Mouse (Mus musculus) hindbrain, embryonic 11.5 days (tissue): ENCODE measurements around the gene Tmbim4. TPM values are rescaled to one million over a fixed set of nuclear protein-coding genes. Genes with fewer than 3 reads are reported as not detected.

Experiments
- ATAC-seq: fragments of 200-750 bp; cut with Nextera tagmentation; 2 replicates; pipeline ENCODE4 v1.8.0; 2017; ENCODE audit warnings: mild to moderate bottlenecking, moderate TSS enrichment, moderate library complexity; ENCODE audit not compliant: low FRiP score
- DNase-seq: peaks from one replicate; pipeline ENCODE4 v3.0.0-alpha.2; 2015; ENCODE audit warnings: low spot score
- H3K27ac ChIP-seq: fragments of 300-500 bp; sonication (generic); 2 replicates; pipeline ENCODE4 v1.5.1; 2014; ENCODE audit warnings: mild to moderate bottlenecking, low read depth, low read length
- H3K27me3 ChIP-seq: fragments of 300-500 bp; sonication (generic); 2 replicates; pipeline ENCODE4 v1.6.1; 2014; ENCODE audit warnings: mild to moderate bottlenecking, low read length, moderate library complexity, mixed read lengths; ENCODE audit not compliant: control insufficient read depth, insufficient read depth
- H3K36me3 ChIP-seq: fragments of 300-500 bp; sonication (generic); 2 replicates; pipeline ENCODE4 v1.6.1; 2014; ENCODE audit warnings: mild to moderate bottlenecking, low read length, moderate library complexity, mixed read lengths; ENCODE audit not compliant: control insufficient read depth, insufficient read depth
- H3K4me1 ChIP-seq: fragments of 300-500 bp; sonication (generic); replicated peaks from 2 replicates; pipeline ENCODE4 v1.6.1; 2014; ENCODE audit warnings: low read length, mixed read lengths; ENCODE audit not compliant: control insufficient read depth, insufficient read depth
- H3K4me2 ChIP-seq: fragments of 300-500 bp; sonication (generic); replicated peaks from 2 replicates; pipeline ENCODE4 v1.6.1; 2014; ENCODE audit warnings: mild to moderate bottlenecking, low read depth, low read length
- H3K4me3 ChIP-seq: fragments of 300-500 bp; sonication (generic); 2 replicates; pipeline ENCODE4 v1.5.1; 2014; ENCODE audit warnings: low read depth, low read length
- H3K9ac ChIP-seq: fragments of 300-500 bp; sonication (generic); 2 replicates; pipeline ENCODE4 v1.6.1; 2014; ENCODE audit warnings: low read depth, low read length
- H3K9me3 ChIP-seq: fragments of 300-500 bp; sonication (generic); 2 replicates; pipeline ENCODE4 v1.6.1; 2016; ENCODE audit warnings: low read length; ENCODE audit not compliant: control insufficient read depth
- WGBS: fragments of 180-500 bp; shearing (Covaris S2); extraction: QIAGEN DNeasy Blood & Tissue Kit; methylation state at CpG from one replicate; pipeline ENCODE4 v1.1.7; 2014; 5-methylcytosine and 5-hydroxymethylcytosine counted together
- polyA plus RNA-seq: library from polyadenylated mRNA; unstranded; fragments of >200 nt; fragmentation: Nextera tagmentation; extraction: Ambion mirVana; gene quantifications from 2 replicates; pipeline ENCODE4 v1.2.1, GENCODE M21; 2014

Tmbim4 gene
- polyA plus RNA-seq, 1 experiment from 2014 or later, result 94.4 TPM

DNA sequence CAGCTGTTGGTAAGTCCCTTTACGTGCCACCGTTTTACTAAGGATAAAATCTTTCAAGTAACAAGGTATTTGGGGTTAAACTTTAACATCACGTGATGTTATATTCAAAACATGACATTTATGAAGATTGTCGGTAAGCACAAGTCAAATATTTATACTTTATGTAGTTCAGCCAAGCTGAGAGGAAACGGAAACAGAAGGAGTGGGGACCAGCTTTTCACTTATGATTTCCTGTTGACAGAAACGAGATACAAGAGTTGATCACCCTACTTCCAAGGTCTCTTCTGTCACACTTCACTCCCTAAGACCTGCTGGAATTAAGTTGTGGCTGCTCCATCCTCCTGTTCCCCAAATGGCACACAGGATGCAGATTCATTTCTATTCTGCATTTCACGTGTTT is 19.4 kb downstream of the Tmbim4 start:
- Histone ChIP-seq H3K36me3 (no peaks in the 10 kb centered on the region), H3K4me2 (no peak overlapping the region), H3K27ac (no peak overlapping the region), H3K9me3 (no peaks in the 10 kb centered on the region), H3K27me3 (no peaks in the 10 kb centered on the region), H3K4me3 (no peak overlapping the region), H3K4me1 (no peaks in the 10 kb centered on the region), H3K9ac (no peak overlapping the region)
- DNase-seq (no peak), ATAC-seq (no peak)
- WGBS, result 91% methylated on average over 7 of the region's 7 CpGs

DNA sequence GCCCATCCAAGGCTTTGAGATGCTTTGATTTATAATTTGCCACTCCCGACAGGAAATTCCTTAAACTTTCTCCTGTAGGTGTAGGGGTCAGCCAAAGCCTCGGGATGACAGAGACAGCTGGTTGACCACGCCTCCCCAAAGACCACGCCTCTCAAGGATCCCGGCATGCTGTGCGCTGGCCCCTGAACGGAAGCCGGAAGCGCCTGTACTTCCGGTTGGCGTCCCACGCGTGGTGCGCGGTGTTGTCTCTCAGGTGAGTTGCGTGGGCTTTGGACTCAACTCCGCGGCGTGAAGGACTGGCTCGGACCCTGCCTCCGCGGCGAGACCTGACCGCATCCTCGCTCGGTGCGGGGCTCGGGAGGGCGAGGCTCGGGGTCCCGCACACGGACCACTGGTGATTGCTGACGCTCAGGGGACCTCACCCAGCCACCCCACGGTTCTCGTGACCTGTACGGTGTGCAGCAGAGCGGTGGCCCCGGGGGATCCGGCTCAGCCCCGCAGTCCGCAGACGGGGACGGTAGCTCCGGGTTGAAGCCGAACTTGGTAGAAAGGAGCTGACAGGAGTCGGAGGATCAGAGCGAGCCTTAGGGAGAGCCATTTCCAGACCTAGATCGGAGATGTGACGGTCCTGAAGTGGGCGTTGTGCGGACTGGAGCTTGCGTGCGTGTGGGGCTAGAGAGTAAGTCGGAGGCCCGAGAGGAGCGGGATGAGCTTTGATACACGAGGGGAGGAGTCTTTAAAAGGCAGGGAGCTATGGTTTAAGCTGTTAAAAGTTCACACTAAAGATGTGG is 25.7 kb downstream of the Tmbim4 start, which contains the start of gene Llph:
TSS of gene Llph (plus strand) at position 200 of the 791 bp plus-strand sequence.
- ATAC-seq, result peak; percentile 92
- Histone ChIP-seq H3K27me3 (no peaks in the 10 kb centered on the region), H3K9ac (peak within 1 kb of the TSS; percentile 85), H3K9me3 (no peaks in the 10 kb centered on the region), H3K4me2 (peak within 1 kb of the TSS; percentile 65), H3K4me3 (peak within 1 kb of the TSS; percentile 99), H3K27ac (no peak within 1 kb of the TSS), H3K4me1 (no peaks in the 10 kb centered on the region), H3K36me3 (0 out of 2 replicates have a peak, but pooled peaks cover 3% of the 10 kb centered on the region)
- WGBS, result under 1% methylated on average over 57 of the region's 57 CpGs
- DNase-seq, result peak; percentile 91

DNA sequence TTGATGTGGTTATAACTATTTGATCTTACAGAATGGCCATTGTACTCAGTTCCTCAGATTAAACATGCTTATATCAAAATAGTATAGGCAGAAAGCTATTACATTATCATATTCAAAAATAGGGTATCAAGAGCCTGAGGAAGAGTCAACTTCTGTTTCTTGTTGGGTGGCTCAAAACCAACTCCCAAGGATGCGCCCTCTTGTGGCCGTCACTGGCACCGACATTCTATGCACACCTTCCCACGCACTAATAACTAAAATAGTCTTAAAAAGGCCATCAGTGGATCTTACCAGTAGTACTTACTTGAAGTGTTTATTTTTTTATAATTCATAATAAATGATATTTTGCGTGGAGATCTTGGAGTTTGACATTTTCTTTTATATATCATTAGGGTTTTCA is 30.3 kb downstream of the Tmbim4 start:
- H3K4me3 ChIP-seq, result no peak overlapping the region
- no peak overlapping the region for H3K27ac ChIP-seq
- H3K36me3 ChIP-seq, result 0 out of 2 replicates have a peak, but pooled peaks cover 3% of the 10 kb centered on the region
- H3K4me2 ChIP-seq, result no peak overlapping the region
- no peaks in the 10 kb centered on the region for H3K4me1 ChIP-seq
- DNase-seq, result peak; percentile 81
- no peaks in the 10 kb centered on the region for H3K27me3 ChIP-seq
- 30% methylated on average over 5 of the region's 5 CpGs for WGBS
- no peaks in the 10 kb centered on the region for H3K9me3 ChIP-seq
- no peak overlapping the region for H3K9ac ChIP-seq
- no peak for ATAC-seq

DNA sequence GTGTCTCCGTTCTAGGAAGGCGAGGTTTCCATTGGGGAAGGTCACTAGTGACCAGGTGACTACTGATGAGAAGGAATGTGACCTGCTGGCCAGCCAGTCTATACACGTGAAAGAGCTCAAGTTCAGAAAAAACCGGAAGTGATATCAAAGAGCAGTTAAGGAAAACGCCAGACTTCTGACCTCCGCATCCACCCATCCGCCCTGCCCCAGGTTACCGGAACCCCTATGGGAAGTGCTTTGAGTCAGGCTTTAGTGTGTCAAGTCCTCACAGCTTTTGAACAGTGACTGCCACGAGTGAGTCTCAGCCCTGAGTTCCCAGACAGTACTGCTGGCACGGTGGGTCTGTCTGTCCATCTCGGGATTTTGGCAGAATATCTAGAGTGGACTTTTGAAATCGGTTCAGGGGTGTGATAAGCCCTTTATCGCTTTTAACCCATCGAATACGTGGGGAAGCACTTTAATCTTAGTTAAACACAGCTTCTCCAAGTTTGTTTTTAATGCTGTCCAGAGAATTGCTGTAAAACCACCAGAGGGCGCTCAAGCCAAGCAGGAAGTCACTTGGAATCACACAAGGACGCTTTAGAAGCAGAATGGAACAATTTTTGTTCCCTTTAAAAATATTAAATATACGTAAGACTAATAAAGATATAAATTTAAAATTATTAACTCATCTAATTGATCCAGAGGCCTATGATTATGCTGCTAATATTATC is 32.4 kb downstream of the Tmbim4 start:
- ATAC-seq (no peak), DNase-seq (peak; percentile 82)
- no peak overlapping the region for H3K4me3 ChIP-seq
- WGBS, result 30% methylated on average over 18 of the region's 18 CpGs
- H3K9ac ChIP-seq, result no peak overlapping the region
- H3K27me3 ChIP-seq, result no peaks in the 10 kb centered on the region
- H3K4me1 ChIP-seq, result no peaks in the 10 kb centered on the region
- H3K9me3 ChIP-seq, result no peaks in the 10 kb centered on the region
- H3K36me3 ChIP-seq, result 0 out of 2 replicates have a peak, but pooled peaks cover 1% of the 10 kb centered on the region
- no peak overlapping the region for H3K27ac ChIP-seq
- no peak overlapping the region for H3K4me2 ChIP-seq

DNA sequence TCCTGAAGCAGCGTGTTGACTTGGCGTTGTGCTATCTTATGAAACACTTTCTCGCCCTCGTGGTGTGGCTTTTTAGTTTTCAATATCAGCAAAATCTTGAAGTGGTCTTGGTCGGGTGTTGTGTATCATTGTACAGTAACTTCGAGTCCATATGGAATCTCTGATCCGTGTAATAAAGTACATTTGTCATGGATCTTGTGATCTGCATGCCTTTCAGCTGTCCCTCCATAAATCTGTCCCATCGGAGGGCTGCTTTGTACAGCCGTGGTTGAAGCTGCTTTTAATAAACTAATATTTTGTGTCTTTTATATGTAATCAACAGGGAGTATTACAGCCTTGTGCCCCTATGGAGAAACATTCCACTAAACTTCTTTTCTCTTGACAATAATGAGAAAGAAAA is 35.5 kb downstream of the Tmbim4 start:
- WGBS, result 84% methylated on average over 9 of the region's 9 CpGs
- no peak for ATAC-seq
- no peak overlapping the region for H3K4me3 ChIP-seq
- no peak overlapping the region for H3K27ac ChIP-seq
- no peaks in the 10 kb centered on the region for H3K36me3 ChIP-seq
- no peaks in the 10 kb centered on the region for H3K9me3 ChIP-seq
- no peak for DNase-seq
- no peaks in the 10 kb centered on the region for H3K4me1 ChIP-seq
- no peaks in the 10 kb centered on the region for H3K27me3 ChIP-seq
- no peak overlapping the region for H3K4me2 ChIP-seq
- no peak overlapping the region for H3K9ac ChIP-seq

DNA sequence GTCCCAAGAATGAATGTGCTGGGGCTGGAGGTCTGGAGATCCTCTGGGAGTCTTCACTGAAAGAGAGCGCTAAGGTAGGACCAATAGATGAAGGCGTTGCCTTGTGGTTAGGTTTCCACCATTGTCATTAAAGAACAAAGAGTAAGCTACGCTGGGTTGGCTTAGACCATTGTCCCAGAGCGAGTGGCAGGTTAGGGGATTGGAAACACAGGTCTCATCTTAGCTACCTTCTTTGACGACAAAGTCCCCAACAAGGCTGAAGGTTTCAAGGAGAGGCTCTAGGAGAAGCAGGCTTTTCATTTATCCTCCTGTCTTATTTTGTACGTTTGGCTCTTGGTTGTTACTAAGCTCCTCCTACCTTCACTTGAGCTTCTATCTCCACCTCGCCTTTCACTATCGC is 36.9 kb downstream of the Tmbim4 start:
- WGBS, result 90% methylated on average over 8 of the region's 8 CpGs

DNA sequence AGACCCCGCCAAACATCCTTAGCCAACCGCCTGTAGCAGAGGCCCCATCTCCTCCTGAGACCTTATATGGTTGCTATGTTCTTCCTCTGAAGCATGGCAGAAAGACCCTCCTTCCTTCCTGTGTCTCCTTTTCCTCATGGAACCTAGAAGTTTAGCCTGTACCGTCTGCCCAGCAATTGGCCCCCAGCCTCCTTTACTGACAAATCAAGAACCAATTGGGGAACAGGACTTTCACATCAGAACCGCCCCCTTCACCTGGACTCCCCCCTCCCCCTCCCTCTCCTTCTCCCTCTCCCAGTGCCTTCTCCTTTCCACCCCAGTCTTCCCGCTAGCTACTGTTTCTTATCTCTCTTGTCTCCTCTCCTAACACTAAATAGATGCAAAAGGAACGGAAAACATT is 38.1 kb downstream of the Tmbim4 start:
- H3K27ac ChIP-seq, result no peak overlapping the region
- H3K9ac ChIP-seq, result no peak overlapping the region
- H3K4me3 ChIP-seq, result no peak overlapping the region
- no peak overlapping the region for H3K4me2 ChIP-seq
- H3K9me3 ChIP-seq, result no peaks in the 10 kb centered on the region
- no peak for ATAC-seq
- no peaks in the 10 kb centered on the region for H3K4me1 ChIP-seq
- H3K36me3 ChIP-seq, result no peaks in the 10 kb centered on the region
- no peaks in the 10 kb centered on the region for H3K27me3 ChIP-seq
- 53% methylated on average over 6 of the region's 6 CpGs for WGBS
- no peak for DNase-seq

More for the DNA sequence above, 36.9 kb downstream of the Tmbim4 start:
- ATAC-seq, result no peak
- H3K27me3 ChIP-seq, result no peaks in the 10 kb centered on the region
- H3K9ac ChIP-seq, result no peak overlapping the region
- no peak overlapping the region for H3K4me3 ChIP-seq
- DNase-seq, result no peak
- no peaks in the 10 kb centered on the region for H3K9me3 ChIP-seq
- H3K36me3 ChIP-seq, result no peaks in the 10 kb centered on the region
- no peak overlapping the region for H3K27ac ChIP-seq
- no peak overlapping the region for H3K4me2 ChIP-seq
- H3K4me1 ChIP-seq, result no peaks in the 10 kb centered on the region

DNA sequence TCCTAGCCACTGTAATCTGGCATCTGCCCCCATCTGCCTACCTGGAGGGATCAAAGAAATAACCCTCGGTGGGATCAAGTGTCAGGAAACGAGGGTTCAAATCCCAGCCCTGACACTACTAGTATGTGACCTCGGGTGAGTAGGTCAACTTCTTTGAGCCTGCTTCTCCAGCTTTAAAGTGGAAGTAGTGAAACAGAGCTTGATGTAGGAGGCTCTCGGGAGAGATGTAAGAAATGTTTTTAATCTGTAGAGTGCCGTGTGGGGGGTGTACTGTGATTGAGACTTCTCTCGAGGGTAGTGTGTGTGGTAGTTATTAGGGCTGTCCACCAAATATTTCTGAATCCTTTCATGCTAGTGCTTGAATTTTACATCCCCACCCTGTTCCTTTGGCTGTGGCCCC is 41.0 kb downstream of the Tmbim4 start:
- DNase-seq, result no peak
- WGBS, result 67% methylated on average over 6 of the region's 6 CpGs
- H3K36me3 ChIP-seq, result no peaks in the 10 kb centered on the region
- no peaks in the 10 kb centered on the region for H3K4me1 ChIP-seq
- no peak overlapping the region for H3K9ac ChIP-seq
- ATAC-seq, result no peak
- H3K4me2 ChIP-seq, result no peak overlapping the region
- no peak overlapping the region for H3K27ac ChIP-seq
- H3K27me3 ChIP-seq, result no peaks in the 10 kb centered on the region
- H3K4me3 ChIP-seq, result no peak overlapping the region
- no peaks in the 10 kb centered on the region for H3K9me3 ChIP-seq
